Mouse (Mus musculus) left cerebral cortex, adult 2 months (tissue): ENCODE measurements at regions not wholly inside any gene's neighbourhood (a gene's known extent, or its start where the extent isn't known, plus 50 kb on each side); places are given as distances from the start of the nearest gene placed in this dataset.

Experiments used
- DNase-seq, 2 experiments: peaks; one replicate each; pipeline ENCODE4 v3.0.0; 2021 to 2022; ENCODE audit warnings: low spot score in 2 of 2, mixed read lengths in 1 of 2; ENCODE audit errors: extremely low spot score in 1 of 2
- H3K27ac ChIP-seq: fragments of 200-600 bp; 2 replicates; pipeline ENCODE4 v1.8.1; 2022
- H3K4me3 ChIP-seq: fragments of 200-600 bp; 2 replicates; pipeline ENCODE4 v1.8.1; 2022
- CTCF ChIP-seq: fragments of 200-600 bp; IDR thresholded peaks from 2 replicates; pipeline ENCODE4 v1.8.1; 2022; ENCODE audit warnings: antibody characterized with exemption, mild to moderate bottlenecking, moderate library complexity
- intact Hi-C: fragments of 180-260 bp; cut with DNase I; formaldehyde crosslinking; loops from one replicate; pipeline ENCODE4 v1.15.1; 2025

- Histone ChIP-seq H3K4me3 (no peak overlapping the region), H3K27ac (no peak overlapping the region)
- DNase-seq = no peak
- intact Hi-C loops = no loop called here
- TF ChIP-seq CTCF = no peak
These were observed 483.0 kb upstream of the Impad1 start for GRCm38 (mm10) chr4:5276113-5276512.
